Mouse (Mus musculus): Measurements from ENCODE around the gene Fstl4.

The Fstl4 gene

GRCm38 (mm10) chr11:52889527-52889926 is 125.1 kb downstream of the Fstl4 start:
- intact Hi-C loops (cut with DNase I): no loop called here

- intact Hi-C loops (cut with DNase I): no loop called here
These were observed 125.7 kb downstream of the Fstl4 start for GRCm38 (mm10) chr11:52890156-52890555.

GRCm38 (mm10) chr11:52904101-52904500 is 139.7 kb downstream of the Fstl4 start:
- intact Hi-C loops (cut with DNase I): no loop called here

GRCm38 (mm10) chr11:52910788-52911187 is 146.4 kb downstream of the Fstl4 start:
- intact Hi-C loops (cut with DNase I): no loop called here

GRCm38 (mm10) chr11:52914431-52914830 is 150.0 kb downstream of the Fstl4 start:
- intact Hi-C loops (cut with DNase I): no loop called here

- intact Hi-C loops (cut with DNase I): no loop called here
These were observed 151.2 kb downstream of the Fstl4 start for GRCm38 (mm10) chr11:52915648-52916047.

GRCm38 (mm10) chr11:52919231-52919960 is 155.0 kb downstream of the Fstl4 start:
- intact Hi-C loops (cut with DNase I): no loop called here

GRCm38 (mm10) chr11:52924196-52924595 is 159.8 kb downstream of the Fstl4 start:
- intact Hi-C loops (cut with DNase I): no loop called here

- intact Hi-C loops (cut with DNase I): no loop called here
These were observed 163.9 kb downstream of the Fstl4 start for GRCm38 (mm10) chr11:52928321-52928720.

- intact Hi-C loops (cut with DNase I): no loop called here
These were observed 175.1 kb downstream of the Fstl4 start for GRCm38 (mm10) chr11:52939336-52940070.

GRCm38 (mm10) chr11:52942967-52943366 is 178.5 kb downstream of the Fstl4 start:
- intact Hi-C loops (cut with DNase I): no loop called here

- intact Hi-C loops (cut with DNase I): no loop called here
These were observed 190.6 kb downstream of the Fstl4 start for GRCm38 (mm10) chr11:52954995-52955394.

- intact Hi-C loops (cut with DNase I): no loop called here
These were observed 204.4 kb downstream of the Fstl4 start for GRCm38 (mm10) chr11:52968809-52969208.

GRCm38 (mm10) chr11:52970396-52970795 is 206.0 kb downstream of the Fstl4 start:
- intact Hi-C loops (cut with DNase I): no loop called here

GRCm38 (mm10) chr11:52986986-52987385 is 222.6 kb downstream of the Fstl4 start:
- intact Hi-C loops (cut with DNase I): no loop called here

GRCm38 (mm10) chr11:52994688-52995087 is 230.3 kb downstream of the Fstl4 start:
- intact Hi-C loops (cut with DNase I): no loop called here

GRCm38 (mm10) chr11:52996434-52997093 is 232.1 kb downstream of the Fstl4 start:
- intact Hi-C loops (cut with DNase I): no loop called here

- intact Hi-C loops (cut with DNase I): no loop called here
These were observed 233.0 kb downstream of the Fstl4 start for GRCm38 (mm10) chr11:52997421-52997820.

GRCm38 (mm10) chr11:53000226-53000625 is 235.8 kb downstream of the Fstl4 start:
- intact Hi-C loops (cut with DNase I): no loop called here

GRCm38 (mm10) chr11:53003361-53003760 is 238.9 kb downstream of the Fstl4 start:
- intact Hi-C loops (cut with DNase I): no loop called here

- intact Hi-C loops (cut with DNase I): no loop called here
These were observed 239.4 kb downstream of the Fstl4 start for GRCm38 (mm10) chr11:53003811-53004210.

GRCm38 (mm10) chr11:53009597-53009996 is 245.2 kb downstream of the Fstl4 start:
- intact Hi-C loops (cut with DNase I): no loop called here
